Mouse (Mus musculus) activated CD4-positive, CD25-positive, alpha-beta regulatory T cell, adult 4 months (primary cell): ENCODE data around the gene Vps35l. TPM values are rescaled to one million over a fixed set of nuclear protein-coding genes. Genes with fewer than 3 reads are reported as not detected.

Experiments
- ATAC-seq: one replicate; pipeline ENCODE4 v1.8.0; 2017
- polyA plus RNA-seq, 2 experiments: library from polyadenylated mRNA; unstranded; fragments of 100-300 nt; shearing (Covaris generic); gene quantifications; one replicate each; pipeline ENCODE4 v1.2.1; 2017

The Vps35l gene
- polyA plus RNA-seq, 2 experiments from 2014 or later = 54.5 to 62.0 TPM

- no peak for ATAC-seq
Measured at GRCm38 (mm10) chr7:118738730-118739129, 1.3 kb upstream of the Vps35l start.

- ATAC-seq = peak; percentile 92
Measured at GRCm38 (mm10) chr7:118740532-118741338, 709 bp downstream of the Vps35l start.

GRCm38 (mm10) chr7:118742278-118742677 lies 2.3 kb downstream of the Vps35l start:
- ATAC-seq = no peak

- ATAC-seq = no peak
Measured at GRCm38 (mm10) chr7:118744766-118745165, 4.7 kb downstream of the Vps35l start.

GRCm38 (mm10) chr7:118747891-118748672 lies 8.1 kb downstream of the Vps35l start:
- no peak for ATAC-seq

- no peak for ATAC-seq
Measured at GRCm38 (mm10) chr7:118749706-118750105, 9.7 kb downstream of the Vps35l start.

GRCm38 (mm10) chr7:118751625-118752024 lies 11.6 kb downstream of the Vps35l start:
- no peak for ATAC-seq

- no peak for ATAC-seq
Measured at GRCm38 (mm10) chr7:118755756-118756155, 15.7 kb downstream of the Vps35l start.

- no peak for ATAC-seq
Measured at GRCm38 (mm10) chr7:118756490-118757265, 16.7 kb downstream of the Vps35l start.

GRCm38 (mm10) chr7:118758369-118758768 lies 18.3 kb downstream of the Vps35l start:
- ATAC-seq = no peak

- no peak for ATAC-seq
Measured at GRCm38 (mm10) chr7:118759372-118759771, 19.3 kb downstream of the Vps35l start.

GRCm38 (mm10) chr7:118763939-118764338 lies 23.9 kb downstream of the Vps35l start:
- ATAC-seq = no peak

GRCm38 (mm10) chr7:118764725-118765124 lies 24.7 kb downstream of the Vps35l start:
- no peak for ATAC-seq

GRCm38 (mm10) chr7:118765604-118766003 lies 25.6 kb downstream of the Vps35l start:
- no peak for ATAC-seq

- peak; percentile 28 for ATAC-seq
Measured at GRCm38 (mm10) chr7:118766119-118766833, 26.2 kb downstream of the Vps35l start.

GRCm38 (mm10) chr7:118766834-118767224 lies 26.8 kb downstream of the Vps35l start:
- ATAC-seq = no peak

GRCm38 (mm10) chr7:118769208-118769607 lies 29.2 kb downstream of the Vps35l start:
- ATAC-seq = no peak

GRCm38 (mm10) chr7:118769655-118770054 lies 29.6 kb downstream of the Vps35l start:
- ATAC-seq = no peak

GRCm38 (mm10) chr7:118773027-118773426 lies 33.0 kb downstream of the Vps35l start:
- ATAC-seq = no peak

- ATAC-seq = no peak
Measured at GRCm38 (mm10) chr7:118775991-118776390, 36.0 kb downstream of the Vps35l start.

GRCm38 (mm10) chr7:118776491-118776890 lies 36.5 kb downstream of the Vps35l start:
- no peak for ATAC-seq
